ENCODE assay signal across 14 mouse cellular contexts in the genomic region with DNA sequence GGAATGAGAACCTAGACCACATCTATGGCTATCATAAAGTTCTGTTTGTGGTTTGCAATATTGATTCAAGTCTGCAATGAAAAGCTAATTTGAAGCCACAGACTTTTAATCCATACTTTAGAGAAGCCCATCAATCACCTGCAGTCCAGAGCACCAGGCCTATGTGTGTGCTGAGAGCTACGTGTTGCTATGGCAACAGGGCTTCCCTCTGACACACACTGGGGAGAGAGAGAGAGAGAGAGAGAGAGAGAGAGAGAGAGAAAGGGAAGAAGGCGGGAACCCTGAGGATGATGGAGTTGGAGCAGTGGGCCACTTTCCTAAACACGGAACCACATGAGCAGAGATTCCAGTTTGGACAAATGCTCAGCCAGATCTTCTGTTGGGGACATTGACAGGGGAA. TPM values are rescaled to one million over a fixed set of nuclear protein-coding genes. Genes with fewer than 3 reads are reported as not detected.
DNase-seq lines count a peak whose midpoint lies in the region; ATAC-seq and TF ChIP-seq lines count a peak whose summit lies in the region.
"Had no signal": no experiment of that assay in that cellular context is flagged by ENCODE, and none has a peak within 500 bp of the region (broad histone marks: within the 10 kb centered on the region; RNA-seq: fewer than 3 reads in every experiment).

No protein-coding gene starts in this region.

- no peaks in the 10 kb centered on the region for H3K27me3 ChIP-seq in MEL (ENCODE audit: control insufficient read depth in 1 of 2, insufficient read depth in 2 of 2, low read length in 2 of 2)
- H3K27me3 ChIP-seq in hindbrain, embryonic 11.5 days (ENCODE audit: control insufficient read depth, insufficient read depth, low read length): no peaks in the 10 kb centered on the region
- no peaks in the 10 kb centered on the region for H3K27me3 ChIP-seq in midbrain, embryonic 12.5 days
- H3K27me3 ChIP-seq in liver, embryonic 11.5 days (replicated peaks; ENCODE audit: control insufficient read depth, insufficient read depth, low read length): no peaks in the 10 kb centered on the region
- H3K27me3 ChIP-seq in kidney, adult 2 months (replicated peaks; ENCODE audit: control insufficient read depth, insufficient read depth, low read length): no peaks in the 10 kb centered on the region
- H3K27me3 ChIP-seq: embryonic facial prominence, embryonic 12.5 days; liver, embryonic 12.5 days had no signal

- no peak for TF ChIP-seq POLR2A in MEL (IDR thresholded peaks at IDR 0.05; ENCODE audit: control insufficient read depth in 1 of 2, insufficient read depth in 1 of 2, low read depth in 1 of 2, low read length in 2 of 2, poor library complexity in 1 of 2)
- no peak for TF ChIP-seq POLR2A in brain, embryonic 14.5 days (IDR thresholded peaks at IDR 0.05; ENCODE audit: borderline replicate concordance, extremely low read depth, insufficient read depth, insufficient read length, poor library complexity, severe bottlenecking)
- TF ChIP-seq POLR2A in kidney, adult 2 months (IDR thresholded peaks at IDR 0.05; ENCODE audit: low read depth, low read length): no peak

- no peak for TF ChIP-seq EP300 in MEL (IDR thresholded peaks at IDR 0.05; ENCODE audit: low read depth in 1 of 2, low read length in 2 of 2)

- DNase-seq in MEL (ENCODE audit: low read depth, low spot score): no peak
- peak; percentile 82 for DNase-seq in brain, embryonic 14.5 days (ENCODE audit: low read depth)
- peak; percentile 48 for DNase-seq in hindbrain, embryonic 11.5 days (ENCODE audit: low spot score)
- no peak for DNase-seq in right cerebral cortex, postnatal 10 days (ENCODE audit: low spot score in 2 of 2)
- DNase-seq in liver, embryonic 11.5 days (ENCODE audit: low spot score): no peak
- DNase-seq in frontal cortex, postnatal 14 days (ENCODE audit: low spot score in 2 of 2): no peak
- DNase-seq in kidney, adult 2 months: no peak
- DNase-seq: cerebellum, adult 11-12 months; kidney, postnatal 25 days; right cerebral cortex, postnatal 4 days had no signal

- no peaks in the 10 kb centered on the region for H3K79me2 ChIP-seq in MEL (ENCODE audit: control insufficient read depth, insufficient read depth, low read length, poor library complexity)

- H3K4me2 ChIP-seq in hindbrain, embryonic 11.5 days (replicated peaks; ENCODE audit: low read depth, low read length): no peak overlapping the region
- no peak overlapping the region for H3K4me2 ChIP-seq in midbrain, embryonic 12.5 days (replicated peaks)
- H3K4me2 ChIP-seq in liver, embryonic 11.5 days: no peak overlapping the region
- H3K4me2 ChIP-seq: embryonic facial prominence, embryonic 12.5 days; liver, embryonic 12.5 days had no signal

- H3K36me3 ChIP-seq in MEL (ENCODE audit: control insufficient read depth in 1 of 2, insufficient read depth in 2 of 2, low read length in 2 of 2): peaks cover 0 to 8% of the 10 kb centered on the region in 2 experiments; a peak in 2 of 4 replicates
- no peaks in the 10 kb centered on the region for H3K36me3 ChIP-seq in hindbrain, embryonic 11.5 days (ENCODE audit: control insufficient read depth, insufficient read depth, low read length)
- H3K36me3 ChIP-seq in midbrain, embryonic 12.5 days: no peaks in the 10 kb centered on the region
- no peaks in the 10 kb centered on the region for H3K36me3 ChIP-seq in liver, embryonic 11.5 days (ENCODE audit: control insufficient read depth, insufficient read depth, low read length)
- H3K36me3 ChIP-seq in kidney, adult 2 months (ENCODE audit: control insufficient read depth, insufficient read depth, low read length): no peaks in the 10 kb centered on the region
- H3K36me3 ChIP-seq: embryonic facial prominence, embryonic 12.5 days; liver, embryonic 12.5 days had no signal

- no peaks in the 10 kb centered on the region for H3K9me3 ChIP-seq in MEL (replicated peaks; ENCODE audit: insufficient read depth, low read length)
- no peaks in the 10 kb centered on the region for H3K9me3 ChIP-seq in hindbrain, embryonic 11.5 days (ENCODE audit: control insufficient read depth, low read length)
- no peaks in the 10 kb centered on the region for H3K9me3 ChIP-seq in midbrain, embryonic 12.5 days
- H3K9me3 ChIP-seq in liver, embryonic 11.5 days (ENCODE audit: control insufficient read depth, low read length): no peaks in the 10 kb centered on the region
- H3K9me3 ChIP-seq: embryonic facial prominence, embryonic 12.5 days; G1E; liver, embryonic 12.5 days had no signal

- TF ChIP-seq RAD21 in MEL (IDR thresholded peaks at IDR 0.05; ENCODE audit: low read depth, low read length): no peak

- no peak overlapping the region for H3K27ac ChIP-seq in MEL (ENCODE audit: control insufficient read depth, low read depth, low read length)
- H3K27ac ChIP-seq in hindbrain, embryonic 11.5 days (ENCODE audit: low read depth, low read length): no peak overlapping the region
- 0 out of 2 replicates have a peak overlapping the region, but pooled peaks have one; percentile 46 for H3K27ac ChIP-seq in midbrain, embryonic 12.5 days (replicated peaks)
- H3K27ac ChIP-seq in liver, embryonic 11.5 days (ENCODE audit: low read depth, low read length): no peak overlapping the region
- no peak overlapping the region for H3K27ac ChIP-seq in kidney, adult 2 months (ENCODE audit: insufficient read depth, low read depth, low read length)
- H3K27ac ChIP-seq: embryonic facial prominence, embryonic 12.5 days; liver, embryonic 12.5 days had no signal

- H3K4me3 ChIP-seq in MEL (ENCODE audit: control insufficient read depth in 1 of 2, insufficient read depth in 1 of 2, low read depth in 2 of 2, low read length in 2 of 2): no peak overlapping the region
- H3K4me3 ChIP-seq in hindbrain, embryonic 11.5 days (ENCODE audit: low read depth, low read length): no peak overlapping the region
- H3K4me3 ChIP-seq in midbrain, embryonic 12.5 days: no peak overlapping the region
- H3K4me3 ChIP-seq in liver, embryonic 11.5 days (ENCODE audit: low read depth, low read length): no peak overlapping the region
- no peak overlapping the region for H3K4me3 ChIP-seq in kidney, adult 2 months (ENCODE audit: insufficient read depth, low read depth, low read length)
- H3K4me3 ChIP-seq: embryonic facial prominence, embryonic 12.5 days; liver, embryonic 12.5 days had no signal

- 30% methylated on average over 3 of the region's 3 CpGs for WGBS in hindbrain, embryonic 11.5 days
- WGBS in midbrain, embryonic 12.5 days: 36% methylated on average over 3 of the region's 3 CpGs
- WGBS in liver, embryonic 11.5 days: 54% methylated on average over 3 of the region's 3 CpGs
- WGBS in kidney, adult 2 months: 76% methylated on average over 3 of the region's 3 CpGs

- peaks cover 0 to 12% of the 10 kb centered on the region in 2 experiments; a peak in 2 of 4 replicates for H3K4me1 ChIP-seq in MEL (ENCODE audit: control insufficient read depth in 1 of 2, insufficient read depth in 2 of 2, low read length in 2 of 2)
- no peaks in the 10 kb centered on the region for H3K4me1 ChIP-seq in hindbrain, embryonic 11.5 days (replicated peaks; ENCODE audit: control insufficient read depth, insufficient read depth, low read length)
- H3K4me1 ChIP-seq in midbrain, embryonic 12.5 days: peaks cover 8% of the 10 kb centered on the region; the same call in 1 of the 2 replicates
- H3K4me1 ChIP-seq in liver, embryonic 11.5 days (replicated peaks; ENCODE audit: control insufficient read depth, insufficient read depth, low read length): peaks cover 14% of the 10 kb centered on the region
- no peaks in the 10 kb centered on the region for H3K4me1 ChIP-seq in kidney, adult 2 months (ENCODE audit: control insufficient read depth, insufficient read depth, low read length)
- H3K4me1 ChIP-seq: embryonic facial prominence, embryonic 12.5 days had no signal

- no peak for TF ChIP-seq CTCF in MEL (IDR thresholded peaks at IDR 0.05 in 2 of 3, conservative IDR thresholded peaks at IDR 0.05 in 1 of 3; ENCODE audit: control insufficient read depth in 1 of 3, insufficient read depth in 1 of 3, low read depth in 2 of 3, low read length in 3 of 3, poor library complexity in 1 of 3, severe bottlenecking in 1 of 3)
- no peak for TF ChIP-seq CTCF in brain, embryonic 14.5 days (IDR thresholded peaks at IDR 0.05; ENCODE audit: borderline replicate concordance, extremely low read depth, insufficient read depth, insufficient read length)
- TF ChIP-seq CTCF in kidney, adult 2 months (conservative IDR thresholded peaks at IDR 0.05; ENCODE audit: insufficient read depth, insufficient read length, low read depth, low read length): no peak

- peak; percentile 57 for ATAC-seq in hindbrain, embryonic 11.5 days (ENCODE audit: low FRiP score)
- no peak for ATAC-seq in midbrain, embryonic 12.5 days (ENCODE audit: low FRiP score, low read depth)
- ATAC-seq in liver, embryonic 11.5 days (replicated peaks; ENCODE audit: low FRiP score): no peak
- ATAC-seq: liver, embryonic 12.5 days had no signal

- no peak overlapping the region for H3K9ac ChIP-seq in MEL (ENCODE audit: control insufficient read depth, low read depth, low read length, poor library complexity, severe bottlenecking)
- no peak overlapping the region for H3K9ac ChIP-seq in hindbrain, embryonic 11.5 days (ENCODE audit: low read depth, low read length)
- no peak overlapping the region for H3K9ac ChIP-seq in midbrain, embryonic 12.5 days (replicated peaks)
- no peak overlapping the region for H3K9ac ChIP-seq in liver, embryonic 11.5 days (ENCODE audit: low read depth, low read length)
- H3K9ac ChIP-seq: embryonic facial prominence, embryonic 12.5 days; liver, embryonic 12.5 days had no signal

RNA-seq across cellular contexts. Expression of a gene that starts 5.2 kb away (rescaled TPM):
- total RNA-seq in MEL (2012; rRNA removed): 7.7 and 9.0 TPM in 2 replicates
- polyA plus RNA-seq in MEL (2012; ENCODE audit: insufficient read depth in 1 of 2, insufficient read length in 2 of 2, low read depth in 1 of 2, low replicate concordance in 2 of 2, missing spikeins in 1 of 2): under 1 TPM in 1 of 2 experiments, not detected in 1; 0.40 TPM
- 0.03 and 0.06 TPM in 2 replicates for polyA plus RNA-seq in brain, embryonic 14.5 days (2012; rRNA removed)
- 0.47 and 0.59 TPM in 2 replicates for polyA plus RNA-seq in hindbrain, embryonic 11.5 days (2014; fragmentation: Nextera tagmentation; extraction: Ambion mirVana)
- 0.34 and 0.37 TPM in 2 replicates for polyA plus RNA-seq in midbrain, embryonic 12.5 days (2016; fragmentation: Nextera tagmentation; extraction: Ambion mirVana)
- 11.6 and 11.9 TPM in 2 replicates for polyA plus RNA-seq in liver, embryonic 11.5 days (2014; fragmentation: Nextera tagmentation; extraction: Ambion mirVana)
- 0.10 and 0.67 TPM in 2 replicates for polyA plus RNA-seq in kidney, adult 2 months (2012; rRNA removed)

RNA-seq across cellular contexts. Expression of a gene that starts 29.3 kb away (rescaled TPM):
- total RNA-seq in MEL (2012; rRNA removed): 211 and 226 TPM in 2 replicates
- 100 to 1,000 TPM; 263 to 315 TPM for polyA plus RNA-seq in MEL (2012; ENCODE audit: insufficient read depth in 1 of 2, insufficient read length in 2 of 2, low read depth in 1 of 2, low replicate concordance in 2 of 2, missing spikeins in 1 of 2)
- 118 and 143 TPM in 2 replicates for polyA plus RNA-seq in brain, embryonic 14.5 days (2012; rRNA removed)
- polyA plus RNA-seq in hindbrain, embryonic 11.5 days (2014; fragmentation: Nextera tagmentation; extraction: Ambion mirVana): 208 and 214 TPM in 2 replicates
- polyA plus RNA-seq in midbrain, embryonic 12.5 days (2016; fragmentation: Nextera tagmentation; extraction: Ambion mirVana): 175 and 176 TPM in 2 replicates
- 247 and 278 TPM in 2 replicates for polyA plus RNA-seq in liver, embryonic 11.5 days (2014; fragmentation: Nextera tagmentation; extraction: Ambion mirVana)
- polyA plus RNA-seq in kidney, adult 2 months (2012; rRNA removed): 127 and 129 TPM in 2 replicates

RNA-seq across cellular contexts. Expression of a gene that starts 34.5 kb away (rescaled TPM):
- total RNA-seq in MEL (2012; rRNA removed): 0.23 TPM in 1 of 2 replicates, not detected in the other
- under 1 TPM in 1 of 2 experiments, not detected in 1; 0.60 TPM for polyA plus RNA-seq in MEL (2012; ENCODE audit: insufficient read depth in 1 of 2, insufficient read length in 2 of 2, low read depth in 1 of 2, low replicate concordance in 2 of 2, missing spikeins in 1 of 2)
- 3.3 and 4.6 TPM in 2 replicates for polyA plus RNA-seq in brain, embryonic 14.5 days (2012; rRNA removed)
- 5.9 and 8.6 TPM in 2 replicates for polyA plus RNA-seq in hindbrain, embryonic 11.5 days (2014; fragmentation: Nextera tagmentation; extraction: Ambion mirVana)
- 11.6 and 12.4 TPM in 2 replicates for polyA plus RNA-seq in midbrain, embryonic 12.5 days (2016; fragmentation: Nextera tagmentation; extraction: Ambion mirVana)
- 3.6 and 5.1 TPM in 2 replicates for polyA plus RNA-seq in liver, embryonic 11.5 days (2014; fragmentation: Nextera tagmentation; extraction: Ambion mirVana)
- polyA plus RNA-seq in kidney, adult 2 months (2012; rRNA removed): 1.1 and 1.2 TPM in 2 replicates

RNA-seq across cellular contexts. Expression of a gene that starts 52.4 kb away (rescaled TPM):
- 15.2 and 16.9 TPM in 2 replicates for total RNA-seq in MEL (2012; rRNA removed)
- 10 to 100 TPM in 1 of 2 experiments, not detected in 1; 43.3 TPM for polyA plus RNA-seq in MEL (2012; ENCODE audit: insufficient read depth in 1 of 2, insufficient read length in 2 of 2, low read depth in 1 of 2, low replicate concordance in 2 of 2, missing spikeins in 1 of 2)
- polyA plus RNA-seq in brain, embryonic 14.5 days (2012; rRNA removed): 32.5 and 43.0 TPM in 2 replicates
- 69.6 and 71.8 TPM in 2 replicates for polyA plus RNA-seq in hindbrain, embryonic 11.5 days (2014; fragmentation: Nextera tagmentation; extraction: Ambion mirVana)
- polyA plus RNA-seq in midbrain, embryonic 12.5 days (2016; fragmentation: Nextera tagmentation; extraction: Ambion mirVana): 75.2 and 76.9 TPM in 2 replicates
- 33.3 and 40.0 TPM in 2 replicates for polyA plus RNA-seq in liver, embryonic 11.5 days (2014; fragmentation: Nextera tagmentation; extraction: Ambion mirVana)
- 3.8 and 4.6 TPM in 2 replicates for polyA plus RNA-seq in kidney, adult 2 months (2012; rRNA removed)

Comparison
In these comparisons a context has a peak if more than half of its experiments do, and no peak if none do; other contexts are left out.
1. DNase-seq: peak in brain, embryonic 14.5 days (single experiment) and hindbrain, embryonic 11.5 days (single experiment); none in MEL (single experiment), right cerebral cortex, postnatal 10 days (0 of 2), liver, embryonic 11.5 days (single experiment), frontal cortex, postnatal 14 days (0 of 2) and kidney, adult 2 months (single experiment).